Mouse (Mus musculus): Measurements from ENCODE around the gene Rab39.

DNA sequence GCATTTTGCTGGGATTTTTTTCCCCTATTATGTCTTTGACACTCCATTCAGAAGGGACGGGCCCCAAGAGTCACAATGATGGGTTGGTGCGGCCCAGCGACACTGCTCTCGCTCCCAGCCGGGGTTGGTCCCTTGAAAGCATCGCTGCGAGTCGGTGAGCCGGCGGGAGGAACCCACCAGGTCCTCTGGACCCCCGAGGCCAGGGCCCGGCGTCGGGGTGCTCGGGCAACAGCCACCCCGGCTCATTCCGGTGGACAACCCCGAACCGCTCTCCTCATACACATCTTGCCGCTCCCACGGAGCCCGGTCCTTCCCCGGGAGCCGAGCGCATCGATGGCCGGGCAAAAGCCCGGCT is 39.4 kb downstream of the Rab39 start:
- no peak for TF ChIP-seq EP300 (optimal IDR thresholded peaks at IDR 0.05)
- TF ChIP-seq CTCF (IDR thresholded peaks at IDR 0.05; ENCODE audit: low read depth), result no peak

All from stomach, postnatal 0 days (tissue).